Mouse (Mus musculus) stomach, embryonic 16.5 days (tissue): ENCODE data around the gene Cfap77. TPM values are rescaled to one million over a fixed set of nuclear protein-coding genes. Genes with fewer than 3 reads are reported as not detected.

Source experiments
- ATAC-seq: fragments of 200-750 bp; cut with Nextera tagmentation; 2 replicates; pipeline ENCODE4 v1.8.0; 2017; ENCODE audit warnings: moderate number of reproducible peaks, moderate TSS enrichment; ENCODE audit not compliant: insufficient read depth, low FRiP score
- H3K27ac ChIP-seq: fragments of 300-500 bp; sonication (generic); 2 replicates; pipeline ENCODE4 v1.5.1; 2014; ENCODE audit warnings: low read length
- H3K27me3 ChIP-seq: fragments of 300-500 bp; sonication (generic); 2 replicates; pipeline ENCODE4 v1.6.1; 2014; ENCODE audit warnings: low read length, control low read depth, mixed read lengths; ENCODE audit not compliant: control insufficient read depth, insufficient read depth
- H3K36me3 ChIP-seq: fragments of 300-500 bp; sonication (generic); 2 replicates; pipeline ENCODE4 v1.6.1; 2014; ENCODE audit warnings: low read length; ENCODE audit not compliant: control insufficient read depth, insufficient read depth
- H3K4me1 ChIP-seq: fragments of 300-500 bp; sonication (generic); 2 replicates; pipeline ENCODE4 v1.6.1; 2014; ENCODE audit warnings: low read length, control low read depth, mixed read lengths; ENCODE audit not compliant: control insufficient read depth, insufficient read depth
- H3K4me2 ChIP-seq: fragments of 300-500 bp; sonication (generic); 2 replicates; pipeline ENCODE4 v1.6.1; 2014; ENCODE audit warnings: low read depth, low read length, mixed read lengths
- H3K4me3 ChIP-seq: fragments of 300-500 bp; sonication (generic); replicated peaks from 2 replicates; pipeline ENCODE4 v1.5.1; 2014; ENCODE audit warnings: mild to moderate bottlenecking, low read length
- H3K9ac ChIP-seq: fragments of 300-500 bp; sonication (generic); 2 replicates; pipeline ENCODE4 v1.6.1; 2014; ENCODE audit warnings: low read length
- H3K9me3 ChIP-seq: fragments of 300-500 bp; sonication (generic); replicated peaks from 2 replicates; pipeline ENCODE4 v1.6.1; 2016; ENCODE audit warnings: low read length, control low read depth; ENCODE audit not compliant: control insufficient read depth
- WGBS: fragments of 180-500 bp; shearing (Covaris S2); extraction: QIAGEN DNeasy Blood & Tissue Kit; methylation state at CpG from one replicate; pipeline ENCODE4 v1.1.7; 2014; 5-methylcytosine and 5-hydroxymethylcytosine counted together
- polyA plus RNA-seq: library from polyadenylated mRNA; unstranded; fragments of >200 nt; fragmentation: Nextera tagmentation; extraction: Ambion mirVana; gene quantifications from 2 replicates; pipeline ENCODE4 v1.2.1, GENCODE M21; 2015

The Cfap77 gene
- polyA plus RNA-seq, 1 experiment from 2014 or later: 0.62 TPM

DNA sequence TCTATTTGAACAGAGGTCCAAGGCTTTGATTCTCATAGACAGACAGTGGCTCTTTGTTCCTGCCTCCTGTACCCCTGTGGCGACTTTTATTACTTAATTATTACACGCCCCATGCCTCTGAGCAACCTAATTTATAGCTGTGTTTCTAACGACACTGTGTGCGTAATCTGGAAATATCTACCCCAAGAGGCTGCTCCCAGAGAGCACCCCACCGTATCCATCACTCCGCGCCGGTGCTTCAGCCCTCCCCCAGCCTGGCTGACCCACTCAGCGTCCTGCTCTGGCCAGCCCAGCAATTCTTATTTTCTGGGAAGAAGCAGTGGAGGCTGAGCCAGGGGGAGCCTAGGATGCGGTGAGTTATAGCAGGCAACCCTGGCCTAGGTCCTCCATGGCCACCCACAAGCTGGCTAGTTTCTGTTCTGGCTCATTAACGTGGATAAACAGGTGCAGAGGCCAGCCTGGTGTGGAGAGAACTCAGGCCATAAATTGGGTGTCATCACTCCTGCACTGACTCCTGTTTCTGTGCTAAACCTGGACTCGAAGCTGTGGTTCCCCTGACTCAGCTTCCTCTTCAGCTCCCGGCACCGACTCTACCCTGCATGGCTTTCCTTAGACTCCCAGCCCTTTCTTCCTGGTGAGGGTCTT lies 88.6 kb downstream of the Cfap77 start:
- H3K4me2 ChIP-seq: no peak overlapping the region
- no peaks in the 10 kb centered on the region for H3K27me3 ChIP-seq
- no peaks in the 10 kb centered on the region for H3K36me3 ChIP-seq
- H3K27ac ChIP-seq: no peak overlapping the region
- ATAC-seq: no peak
- no peaks in the 10 kb centered on the region for H3K9me3 ChIP-seq
- WGBS: 53% methylated on average over 14 of the region's 14 CpGs
- H3K4me3 ChIP-seq: no peak overlapping the region
- no peak overlapping the region for H3K9ac ChIP-seq
- no peaks in the 10 kb centered on the region for H3K4me1 ChIP-seq

DNA sequence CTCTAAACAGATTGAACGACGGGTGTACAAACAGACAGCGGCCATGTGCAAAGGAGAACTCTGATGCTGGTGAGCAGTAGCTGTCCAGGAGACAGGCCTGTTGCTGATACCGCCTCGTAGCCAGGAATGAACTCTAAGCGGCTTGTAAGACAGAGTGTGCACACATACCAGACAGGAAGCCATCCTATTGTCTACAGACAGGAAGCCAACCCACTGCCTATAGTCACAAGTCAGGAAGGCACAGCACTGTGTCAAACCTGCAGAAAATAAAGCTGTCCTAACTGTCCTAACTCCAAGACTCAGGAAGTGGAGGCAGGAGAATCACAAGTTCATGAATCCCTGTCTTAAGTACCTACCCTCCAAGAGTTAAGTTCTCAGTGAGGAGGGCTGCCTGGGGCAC lies 91.3 kb downstream of the Cfap77 start:
- Histone ChIP-seq H3K4me1 (no peaks in the 10 kb centered on the region), H3K27ac (no peak overlapping the region), H3K4me3 (no peak overlapping the region), H3K36me3 (no peaks in the 10 kb centered on the region), H3K4me2 (no peak overlapping the region), H3K9ac (no peak overlapping the region), H3K27me3 (no peaks in the 10 kb centered on the region), H3K9me3 (no peaks in the 10 kb centered on the region)
- ATAC-seq: no peak; the same call in 1 of the 2 replicates
- 72% methylated on average over 6 of the region's 6 CpGs for WGBS

DNA sequence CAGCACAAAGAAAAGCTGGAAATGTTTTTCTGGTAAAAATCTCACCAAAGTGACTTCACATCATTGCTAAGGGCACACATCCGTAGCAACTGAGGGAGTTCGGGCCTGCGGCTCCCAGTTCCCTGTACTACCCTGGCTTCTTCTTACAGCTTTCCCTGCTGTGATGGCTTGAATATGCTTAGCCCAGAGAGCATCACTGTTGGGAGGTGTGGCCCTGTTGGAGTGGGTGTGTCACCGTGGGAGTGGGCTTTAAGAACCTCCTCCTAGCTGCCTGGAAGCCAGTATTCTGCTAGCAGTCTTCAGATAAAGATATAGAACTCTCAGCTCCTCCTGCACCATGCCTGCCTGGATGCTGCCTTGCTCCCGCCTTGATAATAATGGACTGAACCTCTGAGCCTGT lies 93.2 kb downstream of the Cfap77 start:
- Histone ChIP-seq H3K4me1 (no peaks in the 10 kb centered on the region), H3K27ac (no peak overlapping the region), H3K9ac (no peak overlapping the region), H3K27me3 (no peaks in the 10 kb centered on the region), H3K9me3 (no peaks in the 10 kb centered on the region), H3K36me3 (no peaks in the 10 kb centered on the region), H3K4me2 (no peak overlapping the region), H3K4me3 (no peak overlapping the region)
- ATAC-seq: no peak
- 71% methylated on average over 5 of the region's 5 CpGs for WGBS

DNA sequence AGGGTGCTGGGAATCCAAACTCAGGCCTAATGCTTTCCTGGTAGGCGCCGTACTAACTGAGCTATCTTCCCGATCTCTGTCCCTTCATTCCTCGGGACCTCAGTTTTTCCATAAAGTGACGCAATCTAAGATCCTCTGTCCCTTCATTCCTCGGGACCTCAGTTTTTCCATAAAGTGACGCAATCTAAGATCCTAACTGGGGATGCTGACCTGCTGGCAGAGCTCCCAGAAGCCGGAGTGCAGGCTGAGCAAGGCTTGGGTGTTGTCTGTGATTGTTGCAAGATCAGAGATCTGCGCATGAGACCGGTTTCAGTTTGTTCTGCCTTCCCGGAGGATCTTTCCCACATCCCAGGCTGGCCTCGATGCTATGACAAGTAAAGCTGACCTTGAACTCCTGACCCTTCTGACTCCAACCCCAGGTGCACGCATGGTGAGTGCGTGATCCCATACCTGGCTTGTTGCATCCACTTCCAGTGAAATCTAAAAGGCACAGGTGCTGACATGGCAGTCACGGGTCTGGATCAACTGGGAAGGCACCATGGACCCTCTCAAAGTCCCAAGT lies 93.8 kb downstream of the Cfap77 start:
- H3K9ac ChIP-seq: no peak overlapping the region
- no peak for ATAC-seq
- no peaks in the 10 kb centered on the region for H3K27me3 ChIP-seq
- H3K4me1 ChIP-seq: no peaks in the 10 kb centered on the region
- H3K27ac ChIP-seq: no peak overlapping the region
- no peaks in the 10 kb centered on the region for H3K9me3 ChIP-seq
- WGBS: 81% methylated on average over 15 of the region's 15 CpGs
- H3K36me3 ChIP-seq: no peaks in the 10 kb centered on the region
- H3K4me3 ChIP-seq: no peak overlapping the region
- no peak overlapping the region for H3K4me2 ChIP-seq

DNA sequence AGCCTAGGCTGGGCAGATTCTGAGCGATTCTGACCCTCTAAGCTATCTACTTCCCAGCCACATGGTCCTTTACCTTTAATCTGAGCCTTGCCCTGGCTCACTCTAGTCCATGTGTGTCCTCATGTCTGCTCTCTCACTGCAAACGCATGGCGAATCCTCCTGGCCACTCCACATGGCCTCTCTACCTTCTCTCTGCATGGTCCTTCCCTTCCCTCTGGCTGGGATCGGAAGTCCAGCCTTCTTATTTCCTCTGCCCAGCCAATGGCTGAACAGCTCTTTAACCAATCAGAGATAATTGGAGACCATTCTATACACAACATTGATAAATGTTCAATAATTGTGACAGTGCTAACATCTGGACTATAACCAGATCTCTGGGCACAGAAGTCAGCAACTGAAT lies 98.0 kb downstream of the Cfap77 start:
- Histone ChIP-seq H3K4me1 (no peaks in the 10 kb centered on the region), H3K27me3 (no peaks in the 10 kb centered on the region), H3K4me3 (no peak overlapping the region), H3K4me2 (no peak overlapping the region), H3K27ac (no peak overlapping the region), H3K9ac (no peak overlapping the region), H3K9me3 (no peaks in the 10 kb centered on the region), H3K36me3 (no peaks in the 10 kb centered on the region)
- no peak for ATAC-seq
- 70% methylated on average over 4 of the region's 4 CpGs for WGBS

DNA sequence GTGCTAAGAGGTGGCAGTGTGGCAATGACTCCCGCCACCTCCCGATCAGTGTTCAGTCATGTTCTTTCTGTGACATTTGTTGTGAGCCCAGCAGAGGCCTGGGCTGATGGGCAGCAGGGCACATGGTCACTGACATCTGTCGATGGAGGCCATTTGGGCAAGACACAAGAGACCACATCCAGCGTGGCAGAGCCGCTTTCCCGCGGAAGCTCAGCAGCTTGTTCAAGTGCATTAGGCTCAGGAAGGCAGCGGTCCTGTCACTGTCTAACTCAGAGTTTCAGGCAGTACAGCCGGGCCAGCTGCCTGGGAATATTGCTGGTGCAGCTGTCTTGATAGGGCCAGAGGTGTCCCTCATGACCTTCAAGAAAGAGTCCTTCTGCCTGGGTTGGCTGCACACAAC lies 100.3 kb downstream of the Cfap77 start:
- no peak for ATAC-seq
- WGBS: 85% methylated on average over 9 of the region's 9 CpGs
- H3K9ac ChIP-seq: no peak overlapping the region
- H3K4me3 ChIP-seq: no peak overlapping the region
- H3K4me2 ChIP-seq: no peak overlapping the region
- H3K4me1 ChIP-seq: no peaks in the 10 kb centered on the region
- H3K36me3 ChIP-seq: no peaks in the 10 kb centered on the region
- no peaks in the 10 kb centered on the region for H3K27me3 ChIP-seq
- no peaks in the 10 kb centered on the region for H3K9me3 ChIP-seq
- H3K27ac ChIP-seq: no peak overlapping the region

DNA sequence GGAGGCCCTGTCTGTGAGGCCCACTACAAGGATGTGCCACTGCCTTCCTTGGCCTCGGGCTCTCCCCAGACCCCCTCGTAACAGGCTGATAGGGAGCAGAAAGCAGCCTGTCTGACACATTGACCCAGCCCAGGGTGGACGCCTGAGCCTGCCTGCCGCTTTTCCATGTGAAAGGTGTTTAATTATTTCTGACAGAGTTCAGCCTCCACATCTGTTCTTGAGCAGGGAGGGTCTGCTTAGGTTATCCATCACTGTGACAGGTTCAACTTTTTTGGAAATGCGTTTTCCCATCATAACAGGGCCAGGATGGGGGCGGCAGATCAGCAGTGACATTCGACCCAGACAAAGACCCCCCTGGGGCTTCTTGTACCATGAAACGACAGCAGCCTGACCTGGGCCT lies 101.9 kb downstream of the Cfap77 start:
- Histone ChIP-seq H3K9ac (no peak overlapping the region), H3K4me2 (no peak overlapping the region), H3K27me3 (no peaks in the 10 kb centered on the region), H3K4me1 (no peaks in the 10 kb centered on the region), H3K4me3 (no peak overlapping the region), H3K27ac (no peak overlapping the region), H3K9me3 (no peaks in the 10 kb centered on the region), H3K36me3 (no peaks in the 10 kb centered on the region)
- WGBS: 25% methylated on average over 8 of the region's 8 CpGs
- ATAC-seq: no peak

DNA sequence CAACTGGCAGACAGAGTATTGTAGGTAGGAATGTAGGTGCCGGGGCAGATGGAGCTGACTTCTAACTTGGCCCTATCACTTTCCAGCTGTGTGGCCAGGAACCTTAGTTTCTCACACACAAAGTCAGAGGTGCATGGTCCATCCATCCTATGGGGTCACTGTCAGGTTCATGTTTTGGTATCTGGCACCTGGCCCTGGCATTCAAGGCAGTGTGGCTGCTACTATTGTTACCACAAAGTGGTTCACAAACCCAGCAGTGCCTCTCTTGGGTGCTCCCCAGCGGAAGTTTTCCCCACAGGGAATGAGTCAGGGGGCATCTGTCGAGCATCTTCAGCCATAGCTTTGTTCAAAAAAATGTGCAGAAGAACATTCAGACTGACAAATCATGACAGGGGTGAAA lies 108.6 kb downstream of the Cfap77 start:
- no peak overlapping the region for H3K4me2 ChIP-seq
- no peaks in the 10 kb centered on the region for H3K9me3 ChIP-seq
- H3K4me1 ChIP-seq: no peaks in the 10 kb centered on the region
- ATAC-seq: no peak
- H3K27ac ChIP-seq: no peak overlapping the region
- H3K9ac ChIP-seq: no peak overlapping the region
- no peaks in the 10 kb centered on the region for H3K36me3 ChIP-seq
- H3K27me3 ChIP-seq: no peaks in the 10 kb centered on the region
- WGBS: 77% methylated on average over 3 of the region's 3 CpGs
- H3K4me3 ChIP-seq: no peak overlapping the region

DNA sequence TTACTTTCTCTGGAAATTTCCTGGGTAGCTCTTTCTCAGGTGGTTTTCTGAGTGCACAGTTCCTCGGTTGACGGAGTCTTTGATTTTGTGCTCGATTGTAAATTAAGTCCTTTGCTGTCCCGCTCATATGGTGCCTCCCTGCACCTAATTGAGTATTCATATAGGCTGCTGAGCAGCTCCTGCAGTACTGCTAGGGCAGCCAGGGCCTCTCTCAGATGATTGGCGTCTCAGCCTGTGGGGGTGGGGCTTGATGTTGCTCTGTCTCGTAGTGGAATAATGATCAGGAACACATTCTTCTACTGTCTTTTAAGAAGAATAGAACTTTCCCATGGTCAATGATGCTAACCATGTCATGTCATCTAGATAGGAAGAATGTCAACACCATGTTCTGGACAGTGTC lies 109.5 kb downstream of the Cfap77 start:
- no peak overlapping the region for H3K9ac ChIP-seq
- ATAC-seq: no peak
- H3K27me3 ChIP-seq: no peaks in the 10 kb centered on the region
- 66% methylated on average over 6 of the region's 6 CpGs for WGBS
- no peaks in the 10 kb centered on the region for H3K9me3 ChIP-seq
- H3K4me3 ChIP-seq: no peak overlapping the region
- H3K4me1 ChIP-seq: no peaks in the 10 kb centered on the region
- H3K4me2 ChIP-seq: no peak overlapping the region
- H3K27ac ChIP-seq: no peak overlapping the region
- no peaks in the 10 kb centered on the region for H3K36me3 ChIP-seq
